Mouse (Mus musculus) embryonic facial prominence, embryonic 11.5 days (tissue): ENCODE measurements around the gene Smpd3. TPM values are rescaled to one million over a fixed set of nuclear protein-coding genes. Genes with fewer than 3 reads are reported as not detected.

ENCODE experiments used
- ATAC-seq: fragments of 200-750 bp; cut with Nextera tagmentation; replicated peaks from 2 replicates; pipeline ENCODE4 v1.8.0; 2017; ENCODE audit warnings: low read depth; ENCODE audit not compliant: insufficient number of reproducible peaks, low FRiP score, low TSS enrichment
- DNase-seq: peaks from one replicate; pipeline ENCODE4 v3.0.0-alpha.2; 2015; ENCODE audit warnings: low spot score
- H3K27ac ChIP-seq: fragments of 300-500 bp; sonication (generic); replicated peaks from 2 replicates; pipeline ENCODE4 v1.5.1; 2014; ENCODE audit warnings: mild to moderate bottlenecking, low read depth, low read length, control low read depth
- H3K27me3 ChIP-seq: fragments of 300-500 bp; sonication (generic); 2 replicates; pipeline ENCODE4 v1.6.1; 2014; ENCODE audit warnings: mild to moderate bottlenecking, low read length, moderate library complexity, mixed read lengths; ENCODE audit not compliant: control insufficient read depth, insufficient read depth
- H3K36me3 ChIP-seq: fragments of 300-500 bp; sonication (generic); replicated peaks from 2 replicates; pipeline ENCODE4 v1.6.1; 2014; ENCODE audit warnings: low read depth, mild to moderate bottlenecking, low read length, moderate library complexity, mixed read lengths; ENCODE audit not compliant: control insufficient read depth, insufficient read depth
- H3K4me1 ChIP-seq: fragments of 300-500 bp; sonication (generic); 2 replicates; pipeline ENCODE4 v1.6.1; 2014; ENCODE audit warnings: low read length, mixed read lengths; ENCODE audit not compliant: control insufficient read depth, insufficient read depth
- H3K4me2 ChIP-seq: fragments of 300-500 bp; sonication (generic); 2 replicates; pipeline ENCODE4 v1.6.1; 2014; ENCODE audit warnings: low read depth, mild to moderate bottlenecking, control low read depth, low read length, moderate library complexity
- H3K4me3 ChIP-seq: fragments of 300-500 bp; sonication (generic); 2 replicates; pipeline ENCODE4 v1.5.1; 2014; ENCODE audit warnings: low read depth, low read length, control low read depth
- H3K9ac ChIP-seq: fragments of 300-500 bp; sonication (generic); replicated peaks from 2 replicates; pipeline ENCODE4 v1.6.1; 2014; ENCODE audit warnings: mild to moderate bottlenecking, control low read depth, low read length
- H3K9me3 ChIP-seq: fragments of 300-500 bp; sonication (generic); replicated peaks from 2 replicates; pipeline ENCODE4 v1.6.1; 2016; ENCODE audit warnings: mild to moderate bottlenecking, low read length, inconsistent platforms, mixed read lengths; ENCODE audit not compliant: control insufficient read depth
- WGBS: fragments of 180-500 bp; shearing (Covaris S2); extraction: QIAGEN DNeasy Blood & Tissue Kit; methylation state at CpG from one replicate; pipeline ENCODE4 v1.1.7; 2014; 5-methylcytosine and 5-hydroxymethylcytosine counted together
- polyA plus RNA-seq: library from polyadenylated mRNA; unstranded; fragments of >200 nt; fragmentation: Nextera tagmentation; extraction: Ambion mirVana; gene quantifications from 2 replicates; pipeline ENCODE4 v1.2.1, GENCODE M21; 2014

Smpd3 gene
- polyA plus RNA-seq, 1 experiment from 2014 or later = 2.0 TPM

DNA sequence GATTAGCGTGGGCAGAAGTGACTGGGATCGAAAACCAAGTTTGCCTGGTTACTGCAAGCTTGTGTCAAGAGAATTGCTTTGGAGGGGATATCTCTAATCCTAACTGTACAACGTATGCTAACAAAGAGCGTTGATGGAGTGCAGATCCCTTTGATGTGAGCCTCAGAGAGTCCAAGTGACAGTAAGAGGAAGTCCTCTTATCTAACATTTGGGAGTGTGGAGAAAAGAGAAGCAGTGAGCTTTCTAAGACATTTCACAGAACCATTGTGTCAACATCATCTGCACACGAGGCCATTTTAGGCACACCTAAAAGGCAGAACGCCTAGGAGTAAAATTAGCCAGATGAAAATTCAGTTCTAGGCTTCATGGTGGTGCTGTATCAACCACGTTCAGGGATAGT lies 5.0 kb upstream of the Smpd3 start:
- no peak for DNase-seq
- H3K4me1 ChIP-seq = no peaks in the 10 kb centered on the region
- no peak overlapping the region for H3K9ac ChIP-seq
- H3K27ac ChIP-seq = no peak overlapping the region
- no peaks in the 10 kb centered on the region for H3K36me3 ChIP-seq
- H3K9me3 ChIP-seq = no peaks in the 10 kb centered on the region
- no peak for ATAC-seq
- H3K27me3 ChIP-seq = no peaks in the 10 kb centered on the region
- no peak overlapping the region for H3K4me2 ChIP-seq
- WGBS = 74% methylated on average over 7 of the region's 7 CpGs
- H3K4me3 ChIP-seq = no peak overlapping the region

DNA sequence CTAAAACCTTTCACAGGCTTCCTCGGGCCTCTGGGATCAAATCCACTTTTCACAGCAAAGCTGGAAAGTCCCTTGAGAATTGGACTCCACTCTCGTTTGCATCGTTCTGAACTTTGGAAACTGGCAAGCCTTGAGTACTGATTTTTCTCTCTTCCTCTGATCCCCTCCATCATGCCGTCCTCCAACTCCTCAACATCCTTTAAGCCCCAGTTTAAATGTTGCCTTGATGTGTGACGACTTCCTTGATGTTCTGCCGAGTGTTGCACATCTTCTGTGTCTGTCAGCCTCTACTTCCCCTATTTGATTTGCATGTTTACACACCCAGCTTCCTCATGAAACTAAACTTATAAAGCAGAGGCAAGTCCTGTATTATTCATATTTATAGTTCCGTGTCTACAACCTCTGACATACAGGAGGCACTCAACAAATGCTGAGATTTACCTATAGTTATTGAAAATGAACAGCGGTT lies 987 bp upstream of the Smpd3 start:
- H3K27me3 ChIP-seq = peaks cover 24% of the 10 kb centered on the region
- peaks cover 2% of the 10 kb centered on the region for H3K4me1 ChIP-seq
- DNase-seq (peak; percentile 15), ATAC-seq (no peak)
- H3K4me2 ChIP-seq = peak overlapping the region; percentile 38
- H3K9ac ChIP-seq = peak overlapping the region; percentile 34; the same call in 1 of the 2 replicates
- no peaks in the 10 kb centered on the region for H3K36me3 ChIP-seq
- H3K4me3 ChIP-seq = peak overlapping the region; percentile 39
- no peaks in the 10 kb centered on the region for H3K9me3 ChIP-seq
- 35% methylated on average over 8 of the region's 8 CpGs for WGBS
- no peak overlapping the region for H3K27ac ChIP-seq

DNA sequence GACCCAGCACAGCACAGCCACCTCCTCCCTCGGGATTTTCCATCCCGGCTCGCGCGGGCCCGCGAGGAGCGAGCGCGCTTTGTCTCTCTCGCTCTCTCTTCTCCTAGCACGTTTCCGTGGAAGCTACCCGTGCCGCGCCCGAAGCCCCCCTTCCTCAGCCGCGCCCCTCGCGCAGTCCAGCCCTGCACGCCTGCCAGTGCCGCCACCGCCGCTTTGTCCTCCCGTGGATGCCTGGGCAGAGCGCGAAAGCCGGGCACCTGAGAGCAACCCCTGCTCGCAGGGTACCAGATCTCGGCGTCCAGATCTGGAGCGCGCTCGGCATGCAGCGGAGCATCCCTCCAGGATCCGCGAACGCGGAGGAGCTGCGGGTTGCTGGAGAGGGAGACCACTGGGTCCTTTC lies 1.2 kb downstream of the Smpd3 start:
- peak overlapping the region; percentile 38 for H3K4me3 ChIP-seq
- H3K9ac ChIP-seq = peak overlapping the region; percentile 35; the same call in 1 of the 2 replicates
- DNase-seq = no peak
- H3K36me3 ChIP-seq = no peaks in the 10 kb centered on the region
- H3K9me3 ChIP-seq = no peaks in the 10 kb centered on the region
- H3K27me3 ChIP-seq = peaks cover 24% of the 10 kb centered on the region
- no peak for ATAC-seq
- peaks cover 2% of the 10 kb centered on the region for H3K4me1 ChIP-seq
- H3K4me2 ChIP-seq = peak overlapping the region; percentile 60
- no peak overlapping the region for H3K27ac ChIP-seq
- 4% methylated on average over 32 of the region's 41 CpGs for WGBS

DNA sequence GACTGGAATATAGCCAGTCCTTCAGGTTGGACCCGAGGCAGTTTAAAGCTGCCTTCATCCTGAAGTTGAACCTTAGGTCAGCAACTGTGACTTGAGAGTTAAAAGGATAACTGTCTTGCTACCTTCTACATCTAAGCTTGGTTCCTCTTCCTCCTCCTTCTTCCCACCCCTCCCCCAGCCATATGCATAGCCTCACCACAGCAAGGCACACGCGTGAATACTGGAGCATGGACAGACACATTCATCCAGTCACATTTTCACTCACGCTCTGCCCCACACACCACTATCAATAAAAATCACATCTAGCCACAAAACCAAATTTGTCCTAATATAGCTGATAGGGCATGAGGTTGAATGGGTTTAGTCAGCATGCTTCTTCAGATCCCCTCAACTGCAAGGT lies 1.8 kb downstream of the Smpd3 start:
- H3K4me3 ChIP-seq = peak overlapping the region; percentile 38; the same call in 1 of the 2 replicates
- H3K9me3 ChIP-seq = no peaks in the 10 kb centered on the region
- 79% methylated on average over 4 of the region's 4 CpGs for WGBS
- ATAC-seq (no peak), DNase-seq (no peak)
- no peak overlapping the region for H3K4me2 ChIP-seq
- no peak overlapping the region for H3K27ac ChIP-seq
- H3K9ac ChIP-seq = no peak overlapping the region
- no peaks in the 10 kb centered on the region for H3K36me3 ChIP-seq
- peaks cover 24% of the 10 kb centered on the region for H3K27me3 ChIP-seq
- peaks cover 2% of the 10 kb centered on the region for H3K4me1 ChIP-seq

DNA sequence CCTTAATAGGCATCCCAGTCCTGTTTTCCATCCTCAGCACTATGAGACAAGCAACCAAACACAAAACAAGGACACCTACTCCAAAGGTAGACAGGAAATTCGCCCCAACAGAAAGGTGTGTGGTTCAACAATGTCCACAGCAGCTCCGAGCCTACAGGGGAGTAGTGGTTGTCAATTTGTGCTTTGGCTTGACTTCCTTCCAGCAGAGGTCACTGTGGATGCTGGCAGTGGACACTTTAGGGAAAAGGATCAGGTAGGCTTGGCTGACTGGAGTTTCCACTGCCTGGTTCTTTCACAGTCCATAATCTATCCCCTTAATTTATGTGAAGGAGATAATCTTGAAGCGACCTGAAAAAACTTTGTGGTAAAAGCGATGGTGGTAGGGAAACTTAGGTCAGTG lies 2.6 kb downstream of the Smpd3 start:
- Histone ChIP-seq H3K27ac (no peak overlapping the region), H3K27me3 (peaks cover 24% of the 10 kb centered on the region), H3K4me2 (no peak overlapping the region), H3K9me3 (no peaks in the 10 kb centered on the region), H3K36me3 (no peaks in the 10 kb centered on the region), H3K4me1 (peaks cover 2% of the 10 kb centered on the region), H3K9ac (no peak overlapping the region), H3K4me3 (no peak overlapping the region)
- DNase-seq (no peak), ATAC-seq (no peak)
- WGBS = 62% methylated on average over 4 of the region's 4 CpGs

DNA sequence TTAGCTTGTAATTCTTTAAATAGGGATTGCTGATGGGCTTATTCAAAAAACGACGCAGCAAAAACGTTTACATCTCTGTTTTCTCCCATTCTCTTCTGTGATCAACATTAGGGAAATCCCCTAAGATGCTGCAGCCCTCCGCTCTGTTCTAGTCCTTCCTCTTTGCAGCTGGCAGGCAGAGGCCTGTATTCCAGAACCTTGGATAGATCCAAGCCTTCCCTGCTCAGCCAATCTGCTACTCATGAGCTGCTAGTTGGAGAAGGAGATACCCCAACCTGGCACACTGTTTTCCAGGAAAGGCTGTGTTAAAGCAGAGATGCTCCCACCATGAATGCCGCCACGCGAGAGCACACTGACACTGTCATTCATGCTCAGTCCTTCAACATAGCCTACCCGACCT lies 4.4 kb downstream of the Smpd3 start:
- no peak overlapping the region for H3K27ac ChIP-seq
- no peak for ATAC-seq
- peaks cover 2% of the 10 kb centered on the region for H3K4me1 ChIP-seq
- 47% methylated on average over 8 of the region's 8 CpGs for WGBS
- H3K9me3 ChIP-seq = no peaks in the 10 kb centered on the region
- DNase-seq = peak; percentile 55
- H3K9ac ChIP-seq = no peak overlapping the region
- no peak overlapping the region for H3K4me3 ChIP-seq
- peaks cover 24% of the 10 kb centered on the region for H3K27me3 ChIP-seq
- no peak overlapping the region for H3K4me2 ChIP-seq
- H3K36me3 ChIP-seq = no peaks in the 10 kb centered on the region

DNA sequence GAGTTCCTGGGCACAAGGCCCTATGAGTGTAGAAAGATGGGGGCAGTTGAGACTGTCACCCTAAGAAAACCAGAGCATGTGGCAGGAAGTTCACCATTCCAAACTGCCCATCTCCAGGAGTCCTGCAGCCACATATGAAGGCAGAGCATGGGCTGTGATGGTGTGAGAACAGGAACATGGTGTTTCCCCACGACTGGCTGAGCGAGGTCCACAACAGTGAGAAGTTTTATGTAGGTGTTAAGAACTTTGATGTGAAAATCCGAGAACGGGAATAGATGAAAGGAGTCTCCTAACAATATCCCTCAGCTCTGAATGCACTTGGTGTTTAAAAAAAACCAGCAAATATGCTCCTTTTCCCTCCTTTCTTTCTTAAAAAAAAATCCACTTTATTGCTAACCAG lies 5.3 kb downstream of the Smpd3 start:
- Histone ChIP-seq H3K4me2 (no peak overlapping the region), H3K4me1 (peaks cover 1% of the 10 kb centered on the region), H3K9ac (no peak overlapping the region), H3K4me3 (no peak overlapping the region), H3K9me3 (no peaks in the 10 kb centered on the region), H3K27ac (no peak overlapping the region), H3K36me3 (no peaks in the 10 kb centered on the region), H3K27me3 (peaks cover 24% of the 10 kb centered on the region)
- WGBS = 89% methylated on average over 4 of the region's 4 CpGs
- ATAC-seq (no peak), DNase-seq (no peak)

DNA sequence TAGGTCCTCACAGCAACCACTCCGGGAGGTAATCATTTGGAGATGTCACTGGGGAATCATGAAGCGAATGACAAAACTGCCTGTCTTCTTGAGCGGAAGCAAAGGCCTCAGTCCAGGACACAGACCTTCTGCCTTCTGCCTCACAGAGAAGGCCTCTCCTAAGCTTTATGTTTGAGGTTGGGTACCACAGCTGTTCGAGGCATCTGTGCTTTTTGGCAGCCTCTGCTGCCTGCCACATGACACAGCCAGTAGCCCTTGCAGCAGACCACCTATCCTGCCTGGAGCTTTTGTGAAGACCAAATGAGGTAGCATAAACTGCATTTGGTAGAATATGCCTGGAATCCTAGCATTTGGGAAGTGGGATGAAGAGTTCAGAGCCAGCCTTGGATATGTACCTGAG lies 11.2 kb downstream of the Smpd3 start:
- ATAC-seq = no peak
- 73% methylated on average over 4 of the region's 4 CpGs for WGBS

More for the DNA sequence above, 11.2 kb downstream of the Smpd3 start:
- Histone ChIP-seq H3K27ac (no peak overlapping the region), H3K4me1 (no peaks in the 10 kb centered on the region), H3K36me3 (no peaks in the 10 kb centered on the region), H3K4me2 (no peak overlapping the region), H3K9ac (no peak overlapping the region), H3K27me3 (no peaks in the 10 kb centered on the region), H3K9me3 (no peaks in the 10 kb centered on the region), H3K4me3 (no peak overlapping the region)
- no peak for DNase-seq
